Mouse (Mus musculus): ENCODE measurements around the gene Usp17la. TPM values are rescaled to one million over a fixed set of nuclear protein-coding genes. Genes with fewer than 3 reads are reported as not detected.

Usp17la gene
- under 1 TPM in 1 of 2 experiments, not detected in 1; 0.27 TPM for polyA plus RNA-seq (2017; shearing (Covaris generic))

DNA sequence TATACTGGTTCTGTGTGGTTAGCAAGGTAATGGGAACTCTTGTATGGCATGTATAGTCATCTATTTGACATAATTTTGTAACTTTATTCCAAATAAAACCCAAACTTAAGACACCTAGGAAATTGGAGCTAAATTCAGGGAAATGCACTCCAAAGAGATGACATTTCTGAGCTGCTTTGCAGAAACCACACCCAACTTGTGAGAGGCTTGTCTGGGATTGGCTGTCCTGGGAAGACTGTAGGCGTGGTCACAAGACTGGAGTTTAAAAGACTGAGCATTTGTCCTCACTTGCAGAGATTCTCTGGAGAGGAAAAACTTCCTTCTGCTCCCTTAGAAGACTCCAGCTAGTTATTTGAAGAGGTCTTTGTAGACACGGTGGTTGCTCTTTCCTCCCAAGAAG is at the start of gene Usp17la:
Gene Usp17la (plus strand): TSS at position 301 of the 400 bp plus-strand sequence.

DNA sequence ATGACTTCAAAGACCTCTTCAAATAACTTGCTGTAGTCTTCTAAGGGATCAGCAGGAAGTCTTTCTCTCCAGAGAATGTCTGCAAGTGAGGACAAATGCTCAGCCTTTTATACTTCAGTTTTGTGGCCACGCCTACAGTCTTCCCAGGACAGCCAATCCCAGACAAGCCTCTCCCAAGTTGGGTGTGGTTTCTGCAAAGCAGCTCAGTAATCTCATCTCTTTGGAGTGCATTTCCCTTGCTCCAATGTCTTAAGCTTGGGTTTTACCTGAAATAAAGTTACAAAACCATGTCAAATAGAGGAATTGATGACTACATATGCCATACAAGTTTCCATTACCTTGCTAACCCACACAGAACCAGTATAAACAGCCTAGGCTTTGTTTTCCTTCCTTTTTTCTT is 14.3 kb upstream of the Usp17la start, which contains the start of gene Usp17lb:
Gene Usp17lb (minus strand): TSS at position 101 of the 400 bp plus-strand sequence.

GRCm38 (mm10) chr7:104877731-104878130 is 20.9 kb downstream of the Usp17la start, which contains the start of gene Olfr665:
TSS of gene Olfr665 (plus strand) at chr7:104878031.

GRCm38 (mm10) chr7:104895852-104896251 is 39.0 kb downstream of the Usp17la start, which contains the start of gene Olfr666:
TSS of gene Olfr666 (minus strand) at chr7:104895952.

Other genes with a start within 250 kb of the Usp17la start
- gene Olfr656, start 243.1 kb upstream of the Usp17la start, polyA plus RNA-seq (2017; shearing (Covaris generic)): under 1 TPM in 1 of 2 experiments, not detected in 1; 0.11 TPM
- not detected for gene Olfr657, start 232.2 kb upstream of the Usp17la start, polyA plus RNA-seq (2017; shearing (Covaris generic))
- gene Olfr658, start 209.7 kb upstream of the Usp17la start, polyA plus RNA-seq (2017; shearing (Covaris generic)): under 1 TPM in 1 of 2 experiments, not detected in 1; 0.42 TPM
- gene Olfr659, start 190.3 kb upstream of the Usp17la start, polyA plus RNA-seq (2017; shearing (Covaris generic)): under 1 TPM in 1 of 2 experiments, not detected in 1; 0.37 TPM
- gene Olfr661, start 170.5 kb upstream of the Usp17la start, polyA plus RNA-seq (2017; shearing (Covaris generic)): under 1 TPM in 1 of 2 experiments, not detected in 1; 0.05 TPM
- gene Usp17le, start 79.5 kb upstream of the Usp17la start, polyA plus RNA-seq (2017; shearing (Covaris generic)): not detected
- gene Usp17lb, start 14.4 kb upstream of the Usp17la start, polyA plus RNA-seq (2017; shearing (Covaris generic)): not detected
- gene Olfr665, start 21.0 kb downstream of the Usp17la start, polyA plus RNA-seq (2017; shearing (Covaris generic)): not detected
- gene Olfr666, start 38.9 kb downstream of the Usp17la start, polyA plus RNA-seq (2017; shearing (Covaris generic)): not detected
- not detected for gene Olfr667, start 64.5 kb downstream of the Usp17la start, polyA plus RNA-seq (2017; shearing (Covaris generic))
- gene Olfr668, start 71.0 kb downstream of the Usp17la start, polyA plus RNA-seq (2017; shearing (Covaris generic)): not detected
- gene Olfr669, start 77.2 kb downstream of the Usp17la start, polyA plus RNA-seq (2017; shearing (Covaris generic)): not detected
- gene Olfr670, start 105.6 kb downstream of the Usp17la start, polyA plus RNA-seq (2017; shearing (Covaris generic)): under 1 TPM in 1 of 2 experiments, not detected in 1; 0.16 TPM
- not detected for gene Olfr671, start 122.1 kb downstream of the Usp17la start, polyA plus RNA-seq (2017; shearing (Covaris generic))
- under 1 TPM in 1 of 2 experiments, not detected in 1; 0.25 TPM for gene Olfr672, start 145.0 kb downstream of the Usp17la start, polyA plus RNA-seq (2017; shearing (Covaris generic))
- under 1 TPM in 1 of 2 experiments, not detected in 1; 0.11 TPM for gene Olfr675, start 171.5 kb downstream of the Usp17la start, polyA plus RNA-seq (2017; shearing (Covaris generic))
- gene Olfr676, start 175.7 kb downstream of the Usp17la start, polyA plus RNA-seq (2017; shearing (Covaris generic)): not detected
- not detected for gene Olfr677, start 194.4 kb downstream of the Usp17la start, polyA plus RNA-seq (2017; shearing (Covaris generic))
- not detected for gene Olfr678, start 207.5 kb downstream of the Usp17la start, polyA plus RNA-seq (2017; shearing (Covaris generic))
- gene Olfr679, start 224.2 kb downstream of the Usp17la start, polyA plus RNA-seq (2017; shearing (Covaris generic)): not detected
- not detected for gene Olfr680-ps1, start 235.8 kb downstream of the Usp17la start, polyA plus RNA-seq (2017; shearing (Covaris generic))

Measured in activated CD4-positive, CD25-positive, alpha-beta regulatory T cell (primary cell).